Mouse (Mus musculus): ENCODE data around the gene Gm21905.
A peak's percentile ranks its signal among the peaks of the same experiment; 100 is the strongest.

Gene Gm21905

DNA sequence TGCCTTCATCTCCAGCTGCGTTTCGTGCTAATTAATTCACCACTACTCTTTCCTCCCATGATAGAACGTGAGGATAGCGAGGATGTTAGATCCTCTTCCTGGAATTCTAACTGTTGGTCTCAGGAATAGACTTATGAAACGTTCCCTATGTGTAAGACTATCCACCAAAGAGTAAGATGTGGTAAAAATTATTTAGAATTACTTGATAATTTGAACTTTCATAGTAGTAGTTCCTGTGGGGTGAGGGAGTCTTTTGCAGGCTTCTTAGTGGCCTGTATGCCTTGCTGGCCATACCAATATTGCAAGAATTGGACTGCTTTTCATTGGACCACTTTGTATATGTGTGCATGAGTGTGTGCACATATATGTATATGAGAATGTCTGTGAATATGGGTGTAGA is at the start of gene Gm21905:
Gm21905 (minus strand) TSS at position 101 of the 400 bp plus-strand sequence.
- no peak for DNase-seq

DNA sequence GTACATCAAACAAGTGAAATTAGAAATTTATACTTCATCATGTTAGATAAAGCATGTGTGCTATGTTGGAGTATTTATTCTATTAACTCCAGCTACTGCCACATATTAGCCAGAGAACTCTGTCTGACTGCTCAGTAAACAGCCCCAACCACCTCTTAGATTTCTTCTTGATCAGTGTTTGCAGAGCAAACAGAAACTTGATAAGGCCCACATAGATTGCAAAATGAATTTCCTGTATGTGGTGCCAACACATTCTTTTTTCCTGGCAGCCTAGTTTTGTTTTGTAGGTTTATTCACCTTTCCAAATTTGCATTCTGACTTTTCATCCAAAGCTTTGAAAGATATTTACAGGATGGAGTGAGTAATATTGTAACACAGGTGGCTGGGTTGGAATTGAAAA is 44.2 kb upstream of the Gm21905 start:
- DNase-seq = no peak

DNA sequence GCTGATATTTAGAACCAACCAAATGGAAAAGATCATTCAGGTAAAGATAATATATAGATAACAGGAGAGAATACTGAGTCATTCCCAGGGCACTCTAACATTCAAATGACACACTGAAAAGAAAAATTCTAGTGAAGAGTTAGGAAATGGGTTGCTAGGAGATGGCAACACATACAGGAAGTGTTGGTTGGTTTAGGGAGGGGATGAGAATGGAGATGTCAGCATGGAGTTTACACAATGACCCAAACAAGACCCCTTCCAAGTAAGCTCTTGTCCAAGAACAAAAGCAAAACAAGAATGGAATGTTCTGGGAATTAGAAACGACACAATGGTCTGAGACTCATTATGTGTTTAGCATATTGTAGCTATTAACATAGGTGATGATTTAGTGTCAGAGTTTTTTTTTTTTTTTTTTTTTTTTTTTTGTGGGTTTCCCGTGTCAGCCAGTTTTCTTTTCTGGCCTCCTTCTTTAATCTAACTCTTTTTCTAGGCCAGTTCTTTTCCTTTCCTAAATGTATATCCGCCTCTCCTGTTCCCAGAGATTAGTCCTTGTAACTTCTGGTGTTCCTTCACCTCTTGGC is 35.8 kb upstream of the Gm21905 start:
- no peak for DNase-seq

DNA sequence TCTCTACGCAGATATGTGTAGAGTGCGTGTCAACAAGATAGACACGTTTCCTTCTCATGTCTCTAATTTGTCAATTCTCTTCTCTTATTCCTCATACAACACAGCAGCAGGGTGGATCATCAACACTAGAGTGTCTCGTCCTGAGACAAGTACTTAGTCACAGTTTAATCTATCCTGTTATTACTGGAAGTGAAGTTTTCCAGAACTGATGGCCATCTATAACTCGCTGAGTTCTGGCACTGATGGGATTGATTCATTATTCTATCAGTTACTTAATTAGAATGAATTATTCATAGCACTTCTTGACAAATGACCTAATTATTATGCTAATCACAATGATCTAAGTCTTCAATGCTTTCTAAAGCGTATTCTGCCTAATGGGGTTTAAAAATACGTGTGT is 23.3 kb upstream of the Gm21905 start:
- DNase-seq = no peak

DNA sequence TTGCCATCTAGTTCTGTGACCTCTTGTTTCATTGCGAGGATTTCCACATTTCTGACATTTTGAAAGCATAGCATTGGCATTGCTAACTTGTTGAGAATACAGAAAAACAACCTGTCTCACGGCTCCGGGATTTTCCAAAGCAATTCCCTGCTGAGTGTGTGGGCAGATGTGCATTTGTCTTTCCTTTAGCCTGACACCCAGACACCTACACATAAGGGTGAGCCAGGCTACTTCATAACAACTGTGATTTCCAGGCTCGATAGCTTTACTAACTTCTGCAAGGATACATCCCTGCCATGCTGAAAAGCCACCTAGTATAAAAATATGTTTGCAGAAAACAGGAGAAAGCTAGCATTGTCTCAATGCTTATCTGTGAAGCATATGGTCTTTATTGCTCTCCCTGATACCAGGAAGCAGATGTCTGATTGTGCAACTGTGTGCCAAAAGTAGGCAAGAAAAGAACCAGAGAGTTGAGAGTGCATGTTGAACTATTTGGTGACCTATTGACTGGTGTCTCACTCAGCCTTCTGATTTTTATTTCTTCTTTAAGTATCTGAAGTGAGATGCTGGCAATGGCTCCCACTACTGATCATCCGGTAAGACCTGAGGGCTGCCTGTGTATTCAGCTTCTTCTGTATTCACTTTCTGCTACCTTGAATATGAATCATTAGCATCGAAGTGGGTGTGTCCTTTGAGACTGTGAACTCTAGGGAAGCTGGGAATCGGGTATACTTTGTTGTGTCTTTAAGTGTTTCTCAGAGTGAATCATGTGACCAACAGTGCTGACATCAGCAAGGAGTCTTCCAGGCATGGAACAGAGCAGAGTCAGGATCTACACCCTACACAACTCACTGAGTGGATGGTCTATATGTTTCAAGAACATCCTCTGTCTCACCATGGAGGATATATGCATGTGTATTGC is 15.7 kb upstream of the Gm21905 start:
- DNase-seq = peak; percentile 46

DNA sequence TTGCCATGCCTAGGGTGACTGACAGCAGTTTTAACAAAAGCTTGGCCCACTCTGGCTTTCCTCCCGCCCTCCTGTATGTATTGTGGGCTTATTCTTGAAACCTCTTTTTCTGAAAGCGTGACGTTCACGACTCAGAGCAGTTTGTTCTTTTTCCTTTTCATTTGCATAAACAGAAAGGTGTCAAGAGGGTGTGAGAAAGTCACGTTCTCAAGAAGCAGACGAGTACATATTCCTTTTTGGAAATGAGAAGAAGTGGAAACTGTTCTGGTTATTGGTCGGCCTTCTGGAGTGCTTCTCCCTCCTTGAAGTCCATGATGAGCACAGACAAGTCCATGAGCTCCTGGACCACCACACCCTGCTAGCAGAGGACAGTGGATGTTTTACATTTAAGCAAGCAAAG is 9.3 kb upstream of the Gm21905 start:
- peak; percentile 4 for DNase-seq

DNA sequence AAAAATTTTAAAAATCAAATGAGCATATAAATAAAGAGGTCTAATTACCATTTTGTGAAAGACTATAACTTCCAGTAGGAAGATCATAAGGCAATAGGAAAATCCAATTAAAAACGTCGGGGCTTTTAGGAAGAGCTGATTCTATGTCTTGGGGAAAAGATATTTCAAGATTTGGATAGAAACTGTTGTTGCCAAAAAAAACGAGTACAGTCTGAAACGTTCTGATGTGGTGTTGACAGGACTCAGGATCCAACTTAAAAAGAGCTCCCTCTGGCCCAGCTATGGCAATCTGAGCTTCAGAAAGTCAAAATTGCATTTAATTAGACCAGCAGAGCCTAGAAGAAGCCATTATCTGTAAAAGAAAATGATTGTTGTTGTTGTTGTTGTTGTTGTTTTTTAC is 7.9 kb upstream of the Gm21905 start:
- peak; percentile 9 for DNase-seq

DNA sequence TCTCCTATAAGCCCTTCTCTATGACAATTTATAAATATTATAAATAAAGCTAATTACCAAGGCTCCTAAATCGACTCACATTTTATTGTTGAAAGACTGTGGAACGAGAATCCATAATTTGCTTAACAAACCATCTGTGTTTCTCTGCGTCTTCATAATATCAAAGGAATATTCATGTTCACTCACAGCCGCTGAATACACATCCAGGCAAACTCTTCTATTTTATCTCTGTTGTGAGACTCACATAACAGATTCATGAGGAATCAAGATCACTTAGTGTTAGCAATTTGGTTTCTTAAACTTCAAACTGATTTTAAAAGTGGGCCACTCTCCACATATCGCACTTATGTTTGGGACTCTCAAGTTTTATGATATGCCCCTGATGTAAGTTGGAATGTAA is 1.9 kb upstream of the Gm21905 start:
- DNase-seq = no peak

DNA sequence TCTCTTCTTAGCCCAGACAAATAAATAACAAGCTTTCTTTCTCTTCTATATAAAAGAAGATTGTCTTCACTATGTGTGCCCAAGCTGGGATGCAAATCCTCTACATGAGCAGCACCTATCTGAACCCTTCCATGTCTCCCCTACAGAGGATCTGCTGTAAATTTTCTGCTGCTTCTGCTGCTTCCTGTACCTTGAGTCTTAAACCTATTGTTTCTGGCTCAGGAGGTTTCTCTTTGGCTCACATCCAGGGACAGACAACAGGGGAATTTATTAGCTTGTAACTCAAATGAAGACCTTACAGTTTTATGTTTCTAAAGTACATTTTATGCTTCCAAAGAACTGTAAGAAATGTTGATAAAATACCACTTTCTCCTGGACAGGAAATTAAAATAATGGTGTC is 785 bp upstream of the Gm21905 start:
- no peak for DNase-seq

DNA sequence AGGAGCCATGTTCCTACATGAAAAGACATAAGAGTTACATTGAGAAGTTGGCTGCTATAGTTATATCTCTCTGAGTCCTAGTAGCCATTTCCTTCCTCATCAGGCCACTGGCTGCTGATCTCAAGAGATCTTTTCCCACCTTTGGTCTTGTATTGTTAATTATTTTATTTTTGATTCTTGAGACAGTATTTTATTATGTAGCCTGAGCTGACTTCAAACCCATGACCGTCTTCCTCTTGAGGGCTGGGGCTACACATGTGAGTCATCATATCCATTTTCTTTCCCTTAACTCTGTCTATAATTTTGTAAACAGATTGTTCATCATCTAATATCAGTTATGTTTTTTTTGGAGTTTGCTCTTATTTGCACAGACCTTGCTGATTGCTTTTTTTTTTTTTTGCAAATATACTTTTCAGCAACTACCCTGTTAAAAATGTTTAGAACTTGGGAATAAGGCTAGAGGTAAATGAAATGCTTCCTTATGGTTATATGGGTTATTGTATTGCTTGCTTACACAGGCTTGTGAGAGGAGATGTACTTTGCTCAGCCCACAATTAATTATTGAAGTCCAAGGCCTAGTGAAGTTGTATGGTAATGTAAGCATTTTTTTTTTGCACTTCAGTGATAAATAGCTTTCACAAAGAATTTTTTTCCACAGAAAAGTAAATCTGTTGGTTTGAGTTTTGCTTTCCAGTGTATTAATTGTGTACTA is 2.0 kb downstream of the Gm21905 start:
- no peak for DNase-seq

DNA sequence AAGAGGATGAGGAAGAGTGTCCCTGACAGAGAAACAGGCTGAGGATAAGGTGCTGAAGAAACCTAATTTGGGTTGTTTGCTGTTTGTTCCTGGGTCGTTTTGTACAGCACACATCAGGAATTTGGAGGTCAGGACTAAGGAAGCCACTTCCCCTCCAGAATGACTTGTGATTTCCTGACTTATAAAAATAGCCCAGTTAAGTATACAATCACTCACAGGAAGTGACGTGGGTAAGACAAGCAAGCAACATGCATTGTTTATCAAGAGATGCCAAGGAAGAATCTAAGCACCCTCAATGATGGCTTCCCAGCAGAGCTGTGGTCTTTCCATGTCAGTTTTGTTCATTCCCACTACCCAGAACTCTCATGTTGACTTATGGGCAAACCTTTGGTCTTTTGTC is 3.0 kb downstream of the Gm21905 start:
- DNase-seq = no peak

DNA sequence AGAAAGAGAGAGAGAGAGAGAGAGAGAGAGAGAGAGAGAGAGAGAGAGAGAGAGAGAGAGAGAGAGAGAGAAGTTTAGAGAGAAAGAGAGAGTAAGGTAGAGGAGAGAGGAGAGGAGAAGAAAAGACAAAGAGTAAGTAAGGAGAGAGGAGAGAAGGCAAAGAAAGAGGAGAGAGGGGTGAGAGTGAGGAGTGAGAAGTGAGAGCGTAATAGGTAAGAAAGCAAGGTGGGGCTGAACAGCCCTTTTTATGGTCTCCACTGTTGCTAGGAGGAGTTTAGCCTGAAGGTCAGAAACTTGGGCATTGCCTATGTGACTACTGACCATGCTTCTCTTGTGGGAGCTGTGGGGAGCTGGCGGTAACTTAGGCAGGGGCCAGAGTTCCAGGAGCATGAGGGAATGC is 4.9 kb downstream of the Gm21905 start, which contains the start of gene Gm5108:
Gm5108 (plus strand) TSS at position 301 of the 400 bp plus-strand sequence.
- no peak for DNase-seq

DNA sequence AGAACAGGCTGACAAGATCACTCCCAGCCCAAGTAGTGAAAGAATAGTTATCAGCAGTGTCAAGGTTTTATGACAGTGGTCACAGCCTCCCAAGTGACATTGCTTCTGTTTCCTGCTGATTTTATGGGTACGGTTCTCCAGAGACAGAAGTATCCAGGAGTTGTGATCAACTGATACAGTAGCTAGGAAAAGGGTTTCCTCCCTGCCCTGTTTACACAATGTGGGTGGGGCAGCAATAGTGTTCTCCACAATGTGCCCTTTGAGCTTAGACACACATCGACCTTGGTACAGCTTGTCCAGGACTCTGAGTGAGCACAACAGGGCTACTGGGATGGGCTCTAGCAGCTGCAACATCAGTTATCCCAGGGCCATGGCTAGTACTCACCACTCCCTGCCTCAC is 14.6 kb downstream of the Gm21905 start:
- no peak for DNase-seq

DNA sequence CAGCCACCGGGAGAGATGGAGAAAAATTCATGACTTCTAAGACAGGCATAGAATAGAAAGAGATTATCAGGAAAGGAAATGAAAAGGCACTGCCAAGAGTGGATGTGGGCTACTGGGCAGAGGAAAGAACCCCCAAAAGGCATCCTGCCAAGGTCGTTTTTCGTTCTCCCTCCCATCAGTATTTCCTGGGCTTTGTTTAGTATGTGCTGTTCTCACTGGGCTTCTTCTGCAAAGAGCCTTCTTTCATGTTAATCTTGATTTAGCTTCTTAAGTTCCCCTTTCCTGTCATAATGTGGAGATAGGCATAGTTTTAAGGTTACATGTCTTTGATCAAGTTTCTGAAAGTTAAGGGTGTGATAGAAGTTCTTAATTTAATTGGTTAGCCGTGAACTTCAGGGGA is 15.6 kb downstream of the Gm21905 start:
- no peak for DNase-seq

DNA sequence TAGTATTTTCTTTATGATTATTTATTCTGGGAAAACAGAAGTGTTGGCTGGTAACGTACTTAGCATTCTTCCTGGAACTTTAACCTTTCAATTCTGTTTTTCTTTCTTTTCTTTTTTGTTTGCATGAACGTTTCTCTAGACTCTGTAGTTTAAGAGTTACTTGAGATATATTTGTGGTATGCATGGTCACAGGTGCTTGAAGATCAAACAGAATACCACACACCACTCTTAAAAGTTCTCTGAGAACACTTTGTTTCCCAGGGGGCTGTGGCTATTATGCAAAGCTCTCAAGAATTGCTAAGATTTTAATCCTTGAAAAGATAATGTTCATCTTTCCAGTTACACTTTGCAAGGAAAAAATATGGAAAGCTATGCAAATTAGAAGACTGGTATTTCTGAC is 41.7 kb downstream of the Gm21905 start:
- no peak for DNase-seq

DNA sequence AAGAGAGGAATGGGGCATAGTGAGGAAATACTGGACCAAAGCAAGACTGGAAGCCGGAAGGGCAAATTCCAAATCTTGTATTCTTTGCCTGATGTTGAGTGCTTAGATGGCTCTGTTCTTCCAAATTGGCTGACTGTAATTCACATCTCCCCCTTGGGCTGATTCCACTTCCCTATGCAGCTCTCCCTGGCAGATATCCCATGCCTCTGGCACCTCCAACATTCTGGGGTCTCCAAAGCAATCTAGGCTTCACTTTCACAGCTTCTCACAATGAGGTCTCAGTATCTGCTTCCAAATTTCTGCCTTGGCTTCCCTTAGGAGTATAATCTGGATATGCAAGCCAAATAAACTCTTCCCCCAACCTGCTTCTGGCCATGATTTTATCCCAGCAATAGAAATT is 47.3 kb downstream of the Gm21905 start:
- no peak for DNase-seq

DNA sequence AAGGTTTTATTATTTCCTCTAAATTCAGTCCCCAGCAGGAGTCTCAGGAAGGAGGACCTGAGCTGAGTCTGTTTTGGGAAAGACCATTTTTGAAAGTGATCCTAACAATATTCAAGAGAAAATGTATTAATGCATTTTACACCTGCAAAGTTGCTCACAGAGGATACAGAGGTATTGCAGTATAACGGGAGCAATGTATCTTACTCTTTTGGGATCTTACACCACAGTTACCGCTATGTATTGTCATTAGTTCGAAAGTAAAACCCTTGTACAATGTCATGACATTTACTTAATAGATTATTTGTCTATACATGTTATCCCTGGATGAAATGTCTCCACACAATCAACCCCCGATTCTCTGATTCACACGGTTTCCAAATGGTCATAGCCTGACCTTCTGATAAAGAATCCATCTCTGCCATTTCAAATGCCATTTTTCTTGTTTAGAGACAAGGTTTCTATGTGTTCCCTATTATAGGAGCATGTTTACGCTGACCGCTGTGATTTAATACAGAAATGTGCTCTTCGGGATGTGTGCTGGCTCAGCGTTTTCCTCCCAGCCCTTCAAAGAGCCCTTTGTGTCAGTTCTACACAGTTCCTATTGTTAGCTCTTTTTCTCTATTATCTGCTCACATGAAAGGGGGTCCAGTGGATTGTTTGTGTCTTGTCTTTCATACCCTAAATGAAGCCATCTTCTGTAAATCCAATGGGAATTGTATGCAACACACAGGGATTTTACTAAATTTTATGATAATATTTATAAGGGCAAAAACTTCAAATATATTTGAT is 61.6 kb downstream of the Gm21905 start:
- peak; percentile 17 for DNase-seq

DNA sequence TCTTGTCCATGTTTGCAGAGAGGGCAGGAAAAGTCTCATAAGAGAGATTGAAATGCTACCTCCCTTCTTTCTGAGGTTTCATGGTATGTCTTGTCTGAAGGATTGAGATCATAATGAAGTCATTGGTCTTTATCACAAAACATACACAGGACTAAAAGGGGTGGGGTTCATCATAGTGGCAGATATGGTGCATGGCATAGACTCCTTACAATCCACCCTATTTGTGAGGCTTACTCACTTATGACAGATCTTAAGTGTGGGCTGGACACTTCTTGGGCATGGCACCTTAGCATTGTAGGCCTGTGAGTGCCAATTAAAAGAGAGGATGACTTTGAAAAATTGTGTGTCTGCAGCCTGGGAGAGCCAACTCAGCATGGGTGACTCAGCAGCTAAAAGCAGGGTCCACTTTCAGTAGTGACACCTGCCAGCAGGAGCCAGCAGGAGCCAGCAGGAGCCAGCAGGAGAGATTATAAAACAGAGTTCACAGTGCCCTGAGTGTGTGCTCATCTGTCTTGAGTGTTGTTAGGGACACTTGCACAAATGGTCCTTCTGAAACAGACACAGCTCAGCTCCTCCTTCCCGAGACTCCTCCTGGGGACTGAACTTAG is 62.6 kb downstream of the Gm21905 start:
- no peak for DNase-seq

All from right cerebral cortex, adult 18-20 months (tissue).